Mouse (Mus musculus): ENCODE measurements around the gene Olfr1357. TPM values are rescaled to one million over a fixed set of nuclear protein-coding genes. Genes with fewer than 3 reads are reported as not detected.

Gene Olfr1357
- polyA plus RNA-seq, 1 experiment from 2014 or later = not detected

- ATAC-seq (replicated peaks; ENCODE audit: insufficient number of reproducible peaks, low FRiP score, low TSS enrichment) = no peak
- Histone ChIP-seq H3K9ac (ENCODE audit: low read depth, low read length) (no peak overlapping the region), H3K27ac (ENCODE audit: low read depth, low read length) (no peak overlapping the region), H3K9me3 (replicated peaks; ENCODE audit: control insufficient read depth, low read length) (no peaks in the 10 kb centered on the region), H3K27me3 (ENCODE audit: control insufficient read depth, insufficient read depth, low read length) (no peaks in the 10 kb centered on the region), H3K4me3 (ENCODE audit: low read depth, low read length) (no peak overlapping the region), H3K4me1 (ENCODE audit: control insufficient read depth, insufficient read depth, low read length) (peaks cover 9% of the 10 kb centered on the region; the same call in 1 of the 2 replicates), H3K36me3 (ENCODE audit: control insufficient read depth, insufficient read depth, low read length) (peaks cover 11% of the 10 kb centered on the region), H3K4me2 (no peak overlapping the region)
- WGBS (ENCODE audit: insufficient replicate concordance) = 88% methylated on average over 16 of the region's 16 CpGs
Measured at GRCm38 (mm10) chr10:78576435-78577184, 41.3 kb downstream of the Olfr1357 start.

- Histone ChIP-seq H3K4me2 (peak overlapping the region; percentile 84), H3K27me3 (ENCODE audit: control insufficient read depth, insufficient read depth, low read length) (no peaks in the 10 kb centered on the region), H3K36me3 (ENCODE audit: control insufficient read depth, insufficient read depth, low read length) (peaks cover 8% of the 10 kb centered on the region), H3K9ac (ENCODE audit: low read depth, low read length) (peak overlapping the region; percentile 83), H3K4me1 (ENCODE audit: control insufficient read depth, insufficient read depth, low read length) (peaks cover 9% of the 10 kb centered on the region; the same call in 1 of the 2 replicates), H3K27ac (ENCODE audit: low read depth, low read length) (no peak overlapping the region), H3K4me3 (ENCODE audit: low read depth, low read length) (peak overlapping the region; percentile 74; the same call in 1 of the 2 replicates), H3K9me3 (replicated peaks; ENCODE audit: control insufficient read depth, low read length) (no peaks in the 10 kb centered on the region)
- no peak for ATAC-seq (replicated peaks; ENCODE audit: insufficient number of reproducible peaks, low FRiP score, low TSS enrichment)
- WGBS (ENCODE audit: insufficient replicate concordance) = 70% methylated on average over 2 of the region's 2 CpGs
Measured at GRCm38 (mm10) chr10:78575690-78576089, 42.2 kb downstream of the Olfr1357 start.

GRCm38 (mm10) chr10:78575105-78575632, 42.7 kb downstream of the Olfr1357 start:
- H3K27ac ChIP-seq (ENCODE audit: low read depth, low read length) = peak overlapping the region; percentile 87
- peak overlapping the region; percentile 74 for H3K4me3 ChIP-seq (ENCODE audit: low read depth, low read length)
- no peaks in the 10 kb centered on the region for H3K9me3 ChIP-seq (replicated peaks; ENCODE audit: control insufficient read depth, low read length)
- ATAC-seq (replicated peaks; ENCODE audit: insufficient number of reproducible peaks, low FRiP score, low TSS enrichment) = peak; percentile 29; the same call in 1 of the 2 replicates
- H3K27me3 ChIP-seq (ENCODE audit: control insufficient read depth, insufficient read depth, low read length) = no peaks in the 10 kb centered on the region
- H3K9ac ChIP-seq (ENCODE audit: low read depth, low read length) = peak overlapping the region; percentile 83
- H3K36me3 ChIP-seq (ENCODE audit: control insufficient read depth, insufficient read depth, low read length) = peaks cover 8% of the 10 kb centered on the region
- 9% methylated on average over 13 of the region's 13 CpGs for WGBS (ENCODE audit: insufficient replicate concordance)
- peak overlapping the region; percentile 84 for H3K4me2 ChIP-seq
- H3K4me1 ChIP-seq (ENCODE audit: control insufficient read depth, insufficient read depth, low read length) = peaks cover 9% of the 10 kb centered on the region; the same call in 1 of the 2 replicates

GRCm38 (mm10) chr10:78574250-78575104, 43.4 kb downstream of the Olfr1357 start, which contains the start of gene Ilvbl:
Gene Ilvbl, plus strand, starts transcription at chr10:78574346.
- peaks cover 9% of the 10 kb centered on the region; the same call in 1 of the 2 replicates for H3K4me1 ChIP-seq (ENCODE audit: control insufficient read depth, insufficient read depth, low read length)
- no peaks in the 10 kb centered on the region for H3K27me3 ChIP-seq (ENCODE audit: control insufficient read depth, insufficient read depth, low read length)
- peaks cover 5% of the 10 kb centered on the region for H3K36me3 ChIP-seq (ENCODE audit: control insufficient read depth, insufficient read depth, low read length)
- H3K27ac ChIP-seq (ENCODE audit: low read depth, low read length) = peak within 1 kb of the TSS; percentile 87
- H3K9ac ChIP-seq (ENCODE audit: low read depth, low read length) = peak within 1 kb of the TSS; percentile 83
- H3K4me2 ChIP-seq = peak within 1 kb of the TSS; percentile 84
- peak within 1 kb of the TSS; percentile 74 for H3K4me3 ChIP-seq (ENCODE audit: low read depth, low read length)
- WGBS (ENCODE audit: insufficient replicate concordance) = under 1% methylated on average over 51 of the region's 51 CpGs
- ATAC-seq (replicated peaks; ENCODE audit: insufficient number of reproducible peaks, low FRiP score, low TSS enrichment) = peak; percentile 91
- no peaks in the 10 kb centered on the region for H3K9me3 ChIP-seq (replicated peaks; ENCODE audit: control insufficient read depth, low read length)

- H3K36me3 ChIP-seq (ENCODE audit: control insufficient read depth, insufficient read depth, low read length) = 0 out of 2 replicates have a peak, but pooled peaks cover 2% of the 10 kb centered on the region
- 81% methylated on average over 3 of the region's 3 CpGs for WGBS (ENCODE audit: insufficient replicate concordance)
- no peak overlapping the region for H3K27ac ChIP-seq (ENCODE audit: low read depth, low read length)
- H3K4me1 ChIP-seq (ENCODE audit: control insufficient read depth, insufficient read depth, low read length) = peaks cover 9% of the 10 kb centered on the region; the same call in 1 of the 2 replicates
- no peak overlapping the region for H3K4me3 ChIP-seq (ENCODE audit: low read depth, low read length)
- no peak overlapping the region for H3K4me2 ChIP-seq
- no peaks in the 10 kb centered on the region for H3K9me3 ChIP-seq (replicated peaks; ENCODE audit: control insufficient read depth, low read length)
- no peak for ATAC-seq (replicated peaks; ENCODE audit: insufficient number of reproducible peaks, low FRiP score, low TSS enrichment)
- no peaks in the 10 kb centered on the region for H3K27me3 ChIP-seq (ENCODE audit: control insufficient read depth, insufficient read depth, low read length)
- H3K9ac ChIP-seq (ENCODE audit: low read depth, low read length) = no peak overlapping the region
Measured at GRCm38 (mm10) chr10:78573226-78573625, 44.6 kb downstream of the Olfr1357 start.

- ATAC-seq (replicated peaks; ENCODE audit: insufficient number of reproducible peaks, low FRiP score, low TSS enrichment) = no peak
- 52% methylated on average over 2 of the region's 2 CpGs for WGBS (ENCODE audit: insufficient replicate concordance)
Measured at GRCm38 (mm10) chr10:78570897-78571296, 47.0 kb downstream of the Olfr1357 start.

GRCm38 (mm10) chr10:78570416-78570815, 47.5 kb downstream of the Olfr1357 start:
- H3K27me3 ChIP-seq (ENCODE audit: control insufficient read depth, insufficient read depth, low read length) = no peaks in the 10 kb centered on the region
- peaks cover 2% of the 10 kb centered on the region; the same call in 1 of the 2 replicates for H3K4me1 ChIP-seq (ENCODE audit: control insufficient read depth, insufficient read depth, low read length)
- ATAC-seq (replicated peaks; ENCODE audit: insufficient number of reproducible peaks, low FRiP score, low TSS enrichment) = no peak
- no peaks in the 10 kb centered on the region for H3K9me3 ChIP-seq (replicated peaks; ENCODE audit: control insufficient read depth, low read length)
- no peak overlapping the region for H3K4me2 ChIP-seq
- H3K4me3 ChIP-seq (ENCODE audit: low read depth, low read length) = no peak overlapping the region
- H3K9ac ChIP-seq (ENCODE audit: low read depth, low read length) = no peak overlapping the region
- no peaks in the 10 kb centered on the region for H3K36me3 ChIP-seq (ENCODE audit: control insufficient read depth, insufficient read depth, low read length)
- WGBS (ENCODE audit: insufficient replicate concordance) = 64% methylated on average over 6 of the region's 6 CpGs
- no peak overlapping the region for H3K27ac ChIP-seq (ENCODE audit: low read depth, low read length)

More at GRCm38 (mm10) chr10:78570897-78571296, 47.0 kb downstream of the Olfr1357 start:
- Histone ChIP-seq H3K4me3 (ENCODE audit: low read depth, low read length) (no peak overlapping the region), H3K4me1 (ENCODE audit: control insufficient read depth, insufficient read depth, low read length) (peaks cover 7% of the 10 kb centered on the region; the same call in 1 of the 2 replicates), H3K27ac (ENCODE audit: low read depth, low read length) (no peak overlapping the region), H3K9me3 (replicated peaks; ENCODE audit: control insufficient read depth, low read length) (no peaks in the 10 kb centered on the region), H3K4me2 (no peak overlapping the region), H3K9ac (ENCODE audit: low read depth, low read length) (no peak overlapping the region), H3K27me3 (ENCODE audit: control insufficient read depth, insufficient read depth, low read length) (no peaks in the 10 kb centered on the region), H3K36me3 (ENCODE audit: control insufficient read depth, insufficient read depth, low read length) (no peaks in the 10 kb centered on the region)

GRCm38 (mm10) chr10:78569686-78570085, 48.2 kb downstream of the Olfr1357 start:
- Histone ChIP-seq H3K4me1 (ENCODE audit: control insufficient read depth, insufficient read depth, low read length) (no peaks in the 10 kb centered on the region), H3K36me3 (ENCODE audit: control insufficient read depth, insufficient read depth, low read length) (no peaks in the 10 kb centered on the region), H3K9ac (ENCODE audit: low read depth, low read length) (no peak overlapping the region), H3K4me3 (ENCODE audit: low read depth, low read length) (no peak overlapping the region), H3K27ac (ENCODE audit: low read depth, low read length) (no peak overlapping the region), H3K9me3 (replicated peaks; ENCODE audit: control insufficient read depth, low read length) (no peaks in the 10 kb centered on the region), H3K27me3 (ENCODE audit: control insufficient read depth, insufficient read depth, low read length) (no peaks in the 10 kb centered on the region), H3K4me2 (no peak overlapping the region)
- no peak for ATAC-seq (replicated peaks; ENCODE audit: insufficient number of reproducible peaks, low FRiP score, low TSS enrichment)
- WGBS (ENCODE audit: insufficient replicate concordance) = 45% methylated on average over 3 of the region's 3 CpGs

All from heart, embryonic 11.5 days (tissue).